Mouse (Mus musculus) thymus, postnatal 10 days (tissue): ENCODE data around the gene Tgfb2.

ENCODE experiments used
- DNase-seq, 2 experiments: peaks; one replicate each; pipeline ENCODE4 v3.0.0; 2021; ENCODE audit warnings: low spot score in 2 of 2

The Tgfb2 gene

DNA sequence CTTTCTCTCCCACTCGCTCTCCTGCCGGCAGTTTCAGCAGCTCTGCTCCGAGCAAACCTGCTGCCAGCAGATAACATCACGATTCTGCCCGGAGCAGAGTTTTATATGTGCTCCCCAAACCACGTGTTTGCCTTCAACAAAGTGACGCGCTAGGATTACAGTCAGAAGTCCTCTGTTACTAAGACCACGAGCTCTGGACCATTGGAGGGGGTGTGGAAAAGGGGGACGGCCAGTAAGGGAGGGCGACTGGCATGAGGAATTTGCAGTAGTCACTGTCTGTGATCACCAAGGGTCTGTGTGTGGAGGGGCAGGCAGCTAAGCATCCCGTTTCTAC lies at the start of gene Tgfb2:
Tgfb2 (minus strand) TSS at position 75 of the 334 bp plus-strand sequence.
- DNase-seq, result no peak

DNA sequence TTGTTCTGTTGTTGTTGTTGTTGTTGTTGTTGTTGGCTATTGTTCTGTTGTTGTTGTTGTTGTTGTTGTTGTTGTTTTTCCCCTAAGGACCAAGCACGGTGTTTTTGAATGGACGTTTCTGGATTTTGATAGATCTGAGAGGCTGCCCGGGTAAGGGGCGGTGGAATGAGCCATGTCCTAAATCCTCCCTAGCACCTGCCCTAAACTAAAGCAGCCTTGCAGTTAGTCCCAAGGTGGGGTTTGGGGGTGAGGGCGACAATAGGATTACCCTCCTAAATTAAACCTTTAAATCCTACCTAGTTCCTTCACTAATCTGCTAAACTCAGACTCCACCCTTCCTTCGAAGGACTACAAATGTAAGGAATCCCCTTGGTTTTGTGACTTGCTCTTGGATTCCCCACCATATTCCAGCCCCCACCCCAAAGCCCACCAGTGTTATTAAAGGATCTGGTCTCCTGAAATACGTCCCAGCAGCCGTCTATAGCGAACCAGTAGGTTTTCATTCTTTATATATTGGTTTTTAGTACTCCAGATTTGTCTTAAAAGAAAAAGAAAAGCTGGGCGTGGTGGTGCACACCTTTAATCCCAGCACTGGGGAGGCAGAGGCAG lies 44.0 kb upstream of the Tgfb2 start:
- DNase-seq, result no peak

DNA sequence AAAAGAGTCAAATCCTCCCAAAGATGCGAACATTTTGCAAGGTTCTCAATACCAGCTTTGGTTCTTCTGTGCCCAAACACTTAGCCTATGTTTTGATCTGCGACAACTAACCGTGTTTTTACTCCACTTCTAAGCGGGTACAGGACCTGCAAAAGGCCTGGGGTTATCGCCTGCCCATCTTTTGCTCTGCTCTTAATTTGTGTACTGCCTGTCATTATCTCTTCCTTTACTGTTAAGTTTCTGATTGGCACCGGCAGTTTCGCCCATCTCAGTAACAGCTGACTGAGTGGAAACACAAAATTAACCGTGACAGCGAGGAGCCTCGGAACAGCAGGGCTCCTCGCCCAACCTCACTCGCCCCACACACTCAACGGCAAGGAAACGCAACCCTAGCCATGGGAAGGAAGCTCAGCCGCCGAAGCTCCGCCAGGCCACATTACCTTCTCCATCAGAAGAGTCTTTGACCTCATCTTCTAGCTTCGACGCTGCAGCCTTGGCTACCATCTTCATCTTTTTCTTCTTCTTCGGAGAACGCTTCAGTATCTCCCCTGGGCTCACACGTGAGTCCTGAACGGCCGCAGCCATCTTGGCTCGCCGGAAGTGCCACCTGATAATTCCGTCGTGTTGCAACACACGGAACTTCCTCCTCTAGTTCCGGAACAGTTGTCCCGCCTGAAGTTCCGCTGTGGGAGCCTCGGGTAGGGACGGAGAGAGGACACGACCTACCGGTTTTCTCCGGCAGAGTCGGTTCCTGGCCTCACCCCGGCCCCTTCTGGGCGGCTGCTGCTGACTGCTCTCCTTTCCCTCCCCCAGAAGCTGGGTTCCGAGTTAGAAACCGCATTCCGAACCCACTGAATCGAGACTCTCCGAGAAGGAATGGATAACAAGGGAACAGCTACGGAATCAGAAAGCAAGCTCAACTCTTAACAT lies 43.2 kb upstream of the Tgfb2 start, which contains the start of gene Rrp15:
Rrp15 (minus strand) TSS at position 635 of the 930 bp plus-strand sequence.
- DNase-seq, result peak; percentile 67 to 82

DNA sequence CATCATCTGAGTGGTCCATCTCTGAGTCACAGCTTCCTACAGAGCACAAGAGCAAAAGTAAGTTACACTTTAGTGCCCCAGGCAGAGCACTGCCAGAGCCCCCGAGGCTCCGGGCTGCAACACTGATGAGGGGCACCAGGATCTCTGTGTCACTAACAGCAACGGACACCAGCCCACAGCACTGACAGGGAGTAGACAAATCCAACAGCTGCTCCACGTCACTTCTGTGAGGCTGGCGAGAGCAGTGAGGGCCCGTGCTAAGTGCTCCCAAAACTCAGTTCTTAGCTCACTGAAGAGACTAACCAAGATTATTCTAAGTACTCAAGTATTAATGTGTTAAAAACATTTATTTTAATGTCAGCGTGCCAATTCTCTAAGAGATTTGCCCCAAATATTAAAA lies 34.0 kb upstream of the Tgfb2 start:
- no peak for DNase-seq

DNA sequence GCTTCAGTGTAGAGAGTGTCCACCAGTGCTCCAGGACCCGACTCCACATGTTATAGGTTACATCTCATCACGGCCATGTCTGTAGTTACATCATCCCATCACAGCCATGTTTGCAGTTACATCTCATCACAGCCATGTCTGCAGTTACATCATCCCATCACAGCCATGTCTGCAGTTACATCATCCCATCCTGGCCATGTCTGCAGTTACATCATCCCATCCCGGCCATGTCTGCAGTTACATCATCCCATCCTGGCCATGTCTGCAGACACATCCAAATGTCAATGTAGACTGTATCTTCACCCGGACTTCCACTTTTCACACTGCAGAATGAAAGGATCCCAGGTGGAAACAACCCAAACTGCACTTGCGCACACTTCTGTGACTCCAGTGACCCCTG lies 29.7 kb upstream of the Tgfb2 start:
- no peak for DNase-seq

DNA sequence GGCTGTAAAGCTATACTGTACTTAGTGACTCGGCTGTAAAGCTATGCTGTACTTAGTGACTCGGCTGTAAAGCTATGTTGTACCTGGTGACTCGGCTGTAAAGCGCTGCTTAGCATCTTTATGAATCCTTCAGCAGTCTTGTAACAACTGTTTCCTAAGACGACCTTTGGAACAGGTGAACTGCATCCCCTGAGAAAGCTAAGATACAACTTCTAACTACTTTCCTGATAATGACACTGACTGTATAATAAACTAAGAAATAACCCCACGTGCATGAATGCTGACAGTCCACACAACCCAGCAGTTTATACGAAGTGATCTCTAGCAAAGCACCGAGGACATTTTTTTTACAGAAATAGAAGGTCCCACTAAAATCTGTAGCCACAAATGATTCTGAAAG lies 27.3 kb upstream of the Tgfb2 start:
- no peak for DNase-seq

DNA sequence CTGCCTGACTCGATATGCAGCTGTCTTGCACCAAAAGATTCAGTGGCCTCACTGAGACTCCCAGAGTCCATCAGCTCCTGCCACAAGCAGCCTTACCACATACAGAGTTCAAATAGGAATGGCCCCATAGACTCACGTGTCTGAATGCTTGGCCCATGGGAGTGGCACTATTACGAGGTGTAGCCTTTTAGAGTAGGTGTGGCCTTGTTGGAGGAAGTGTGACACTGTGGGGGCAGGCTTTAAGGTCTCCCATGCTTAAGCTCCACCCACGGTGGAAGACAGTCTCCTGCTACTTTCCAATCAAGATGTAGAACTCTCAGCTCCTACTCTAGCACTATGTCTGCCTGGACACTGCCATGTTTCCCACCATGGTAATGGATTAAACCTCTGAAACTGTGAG lies 23.0 kb upstream of the Tgfb2 start:
- no peak for DNase-seq

DNA sequence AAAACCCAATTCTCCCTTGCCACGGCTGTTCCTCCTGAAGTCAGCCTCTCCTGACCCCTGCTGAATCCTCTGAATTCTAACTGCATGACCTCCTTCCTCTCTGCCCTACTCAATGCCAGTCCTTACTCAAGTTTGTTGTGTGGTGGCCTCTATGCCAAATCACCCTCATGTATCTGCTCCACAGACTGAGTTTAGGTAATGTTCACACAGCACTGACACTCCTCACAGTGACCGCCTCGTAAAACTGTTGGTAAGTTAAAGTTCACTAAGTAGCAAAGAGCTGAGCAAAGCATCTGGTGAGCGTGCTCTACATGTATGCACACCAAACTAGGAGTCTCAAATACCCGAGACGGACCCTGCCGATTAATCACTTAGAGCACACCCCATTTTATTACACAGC lies 20.3 kb upstream of the Tgfb2 start:
- no peak for DNase-seq

DNA sequence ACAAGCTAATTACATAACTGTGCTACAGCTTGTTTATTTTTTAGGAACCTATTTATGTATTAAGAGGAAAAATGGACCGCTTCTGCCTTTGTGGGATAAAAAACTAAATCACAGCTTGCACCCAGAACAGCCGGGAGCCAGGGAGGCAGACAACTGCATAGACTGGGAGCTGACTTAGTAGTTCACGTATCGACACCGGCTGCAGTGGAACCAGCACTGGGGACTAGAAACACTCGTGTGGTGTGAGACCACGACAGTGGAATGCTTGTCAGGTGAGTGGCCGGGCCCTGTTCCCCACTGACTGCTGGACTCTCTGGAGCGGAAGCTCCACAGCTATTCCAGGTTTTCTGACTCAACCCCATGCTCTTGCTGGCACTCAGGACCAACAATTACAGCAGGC lies 16.5 kb upstream of the Tgfb2 start:
- no peak for DNase-seq

DNA sequence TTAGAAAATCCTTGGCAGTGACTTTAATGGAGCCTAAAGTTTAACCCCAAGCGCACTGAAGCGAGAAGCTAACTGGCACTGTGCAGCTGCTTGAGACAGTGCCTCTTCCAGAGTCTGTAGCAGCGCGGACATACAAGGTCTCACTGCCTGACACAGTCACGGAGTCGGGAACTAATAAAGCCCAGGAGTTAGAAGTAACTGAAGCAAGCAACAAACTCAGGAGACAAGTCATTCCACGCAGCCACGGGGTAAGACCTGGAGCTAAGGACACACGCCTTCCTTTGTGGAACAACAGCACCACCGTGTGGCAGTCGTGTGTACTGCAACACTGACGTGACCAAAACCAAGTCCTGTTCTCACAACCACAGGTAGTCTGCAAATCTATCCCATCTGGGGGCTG lies 16.1 kb upstream of the Tgfb2 start:
- DNase-seq, result peak; percentile 42 to 71

DNA sequence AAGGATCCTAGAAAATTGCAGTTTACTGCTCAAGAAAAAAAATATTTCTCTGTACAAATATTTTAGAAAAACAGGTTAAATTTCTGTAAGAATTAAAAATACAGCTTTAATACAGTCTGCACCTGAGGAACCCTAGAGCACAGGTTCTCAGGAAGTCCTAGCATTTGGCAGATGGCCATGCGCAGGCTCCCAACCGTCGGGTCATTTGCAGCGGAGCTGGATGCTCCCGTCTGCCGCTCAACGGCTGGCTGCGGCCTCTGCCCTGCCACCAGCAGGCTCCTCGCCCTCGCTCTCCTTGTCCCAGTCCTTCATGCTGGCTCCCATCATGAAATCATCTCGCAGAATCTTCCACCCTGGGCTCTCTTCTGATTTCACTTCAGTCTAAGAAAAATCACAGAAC lies 15.4 kb upstream of the Tgfb2 start:
- no peak for DNase-seq

DNA sequence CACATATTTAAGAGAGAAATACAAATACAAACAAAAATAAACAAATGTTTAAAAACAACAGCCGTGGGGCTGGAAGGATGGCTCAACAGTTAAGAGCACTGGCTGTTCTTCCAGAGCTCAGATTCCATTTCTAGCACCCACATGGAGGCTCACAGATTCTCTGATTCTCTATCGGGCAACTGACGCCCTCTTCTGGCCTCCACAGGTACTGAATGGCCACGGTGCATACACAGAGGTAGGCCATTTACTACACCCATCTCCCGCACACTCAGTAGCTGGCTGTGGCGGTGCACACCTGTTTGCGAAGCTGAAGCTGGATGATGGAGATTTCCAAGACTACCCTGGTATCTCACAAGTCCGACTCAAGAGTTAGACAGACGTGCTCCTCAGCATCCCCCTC lies 13.9 kb upstream of the Tgfb2 start:
- no peak for DNase-seq

DNA sequence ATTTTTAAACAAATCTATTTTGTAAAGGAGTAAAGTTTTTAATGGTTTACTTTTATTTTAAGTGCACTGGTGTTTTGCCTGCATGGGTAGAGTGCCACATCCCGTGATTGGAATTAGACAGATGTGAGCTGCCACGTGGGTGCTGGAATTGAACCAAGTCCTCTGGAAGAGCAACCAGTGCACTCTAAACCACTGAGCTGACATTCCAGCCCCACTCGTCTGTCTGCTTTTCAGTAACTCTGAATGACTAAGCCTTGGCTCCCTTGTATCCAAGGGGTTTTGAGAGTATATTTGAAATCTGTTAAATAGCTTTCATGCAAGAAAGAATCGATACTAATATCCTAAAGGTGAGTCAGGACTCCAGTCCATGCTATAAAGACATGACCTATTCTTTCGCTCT lies 13.1 kb upstream of the Tgfb2 start:
- no peak for DNase-seq

DNA sequence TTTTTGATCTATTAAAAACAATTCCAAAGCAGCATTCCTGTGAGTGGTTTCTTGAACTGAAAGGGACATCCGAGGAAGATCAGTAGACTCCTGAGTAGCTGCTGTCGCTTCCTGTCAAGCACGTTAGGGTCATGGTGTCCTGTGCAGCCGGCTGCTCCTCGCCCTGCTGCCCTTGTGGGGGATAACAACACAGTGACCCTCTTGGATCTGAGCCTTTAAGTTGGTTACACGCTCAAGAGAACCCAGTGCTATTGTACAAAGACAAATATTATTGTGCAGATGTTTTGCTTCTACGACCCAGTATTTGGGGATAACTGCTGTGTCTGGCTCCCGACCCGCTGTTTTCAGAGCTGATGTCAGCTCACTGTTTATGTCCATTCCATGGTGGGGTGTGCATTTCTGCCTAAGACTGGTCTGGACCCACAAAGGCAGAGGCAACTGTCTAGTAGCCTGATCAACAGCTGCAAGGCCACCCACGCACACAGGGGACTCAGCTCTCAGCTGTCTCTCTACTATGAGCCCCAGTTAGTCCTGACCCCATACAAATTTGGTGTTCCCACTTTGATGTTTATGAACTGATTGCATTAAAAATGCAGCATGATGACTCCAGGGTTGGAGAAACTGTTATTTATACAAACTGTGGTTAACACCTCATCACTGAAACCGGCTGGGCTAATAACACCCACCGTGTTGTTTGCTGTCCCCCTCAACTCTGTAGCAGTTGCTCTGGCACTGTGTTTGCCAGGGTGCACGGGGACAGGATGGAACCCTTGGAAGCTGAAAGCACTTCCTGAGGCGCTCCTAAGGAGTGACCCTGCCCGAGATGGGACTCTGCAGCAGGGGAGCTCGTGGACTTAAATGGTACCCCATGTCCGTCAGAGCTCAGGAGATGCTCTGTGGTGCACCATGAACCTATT lies 9.4 kb upstream of the Tgfb2 start:
- no peak for DNase-seq

DNA sequence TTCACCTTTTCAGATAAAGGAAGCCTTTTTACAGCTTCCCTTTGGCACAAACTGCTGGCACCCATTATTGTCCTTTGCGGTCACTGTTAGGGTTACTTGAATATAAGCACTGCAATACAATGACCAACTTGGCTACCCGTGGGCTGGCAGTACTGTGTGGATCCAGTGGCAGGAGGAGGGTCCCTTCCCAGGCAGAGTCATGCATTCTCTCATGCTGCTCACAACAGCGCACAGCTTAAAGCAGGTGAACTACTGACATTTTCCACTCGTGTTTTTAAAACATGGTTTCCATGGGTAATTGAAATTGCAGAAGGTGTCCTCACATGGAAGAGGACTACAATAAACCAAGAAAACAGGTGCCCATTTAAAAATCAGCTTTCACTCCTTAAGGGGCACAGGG lies 8.4 kb upstream of the Tgfb2 start:
- DNase-seq, result no peak

DNA sequence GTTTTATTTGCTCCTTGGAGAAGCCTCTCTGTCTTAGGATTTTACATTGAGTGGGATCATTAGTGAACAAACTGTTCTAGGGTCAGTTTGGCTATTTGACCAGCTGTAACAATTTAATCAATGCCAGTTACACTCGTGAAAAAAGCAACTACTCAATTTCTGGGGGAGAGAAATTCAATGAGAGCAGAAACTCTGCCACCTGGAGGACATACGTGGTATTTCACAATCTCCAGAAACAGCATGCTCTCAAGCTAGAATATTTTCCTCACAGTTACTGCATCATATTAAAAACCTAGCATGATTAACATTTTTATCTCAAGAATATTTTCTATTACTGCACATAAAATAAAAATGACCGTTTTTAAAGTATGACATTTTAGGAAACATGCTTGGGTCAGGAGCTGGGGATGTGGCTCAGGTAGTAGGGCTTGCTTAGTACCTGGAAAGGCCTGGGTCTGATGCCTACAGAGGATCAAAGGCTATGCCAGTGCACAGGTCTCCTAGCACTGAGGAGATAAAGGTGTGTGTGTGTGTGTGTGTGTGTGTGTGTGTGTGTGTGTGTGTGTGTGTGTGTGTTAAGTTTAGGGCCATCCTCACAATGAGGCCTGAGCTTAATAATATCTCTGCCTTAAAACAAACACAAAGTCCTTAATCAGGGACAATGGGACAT lies 7.1 kb upstream of the Tgfb2 start:
- DNase-seq, result no peak

DNA sequence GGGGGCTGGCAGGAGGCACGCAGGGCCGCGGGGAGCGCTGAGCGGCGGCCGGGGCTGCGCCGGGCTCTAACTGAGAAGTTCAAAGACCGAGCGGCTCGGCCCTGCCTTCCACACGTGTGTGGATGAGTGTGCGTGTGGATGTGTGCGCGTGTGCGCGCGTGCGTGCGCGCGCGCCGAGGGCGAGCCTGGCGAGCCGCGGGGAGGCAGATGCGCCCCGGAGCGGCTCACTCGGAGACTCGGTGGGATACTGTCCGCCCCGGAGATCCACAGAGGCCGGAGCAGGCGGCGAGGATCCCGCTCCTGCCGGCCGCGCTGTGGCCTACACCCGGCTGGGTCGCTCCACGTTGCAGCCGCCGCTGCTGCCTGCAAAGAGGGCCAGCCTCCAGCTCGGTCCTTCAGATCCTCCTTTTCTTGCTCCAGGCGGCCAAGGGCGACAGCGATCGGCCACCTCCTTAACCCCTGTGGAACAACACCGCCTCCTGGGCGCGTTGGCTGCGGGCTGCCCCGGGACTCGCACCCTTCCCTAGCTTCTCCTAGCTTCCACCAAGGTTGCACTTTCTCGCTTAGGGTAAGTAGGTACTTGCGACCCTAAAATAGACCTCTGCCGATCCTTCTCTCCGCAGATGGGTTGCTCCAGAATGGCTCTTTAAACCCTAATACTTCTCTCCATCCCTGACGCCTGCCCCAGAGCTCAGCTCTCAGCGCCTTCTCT lies 430 bp downstream of the Tgfb2 start:
- peak in 1 of 2 experiments; percentile 14 for DNase-seq

DNA sequence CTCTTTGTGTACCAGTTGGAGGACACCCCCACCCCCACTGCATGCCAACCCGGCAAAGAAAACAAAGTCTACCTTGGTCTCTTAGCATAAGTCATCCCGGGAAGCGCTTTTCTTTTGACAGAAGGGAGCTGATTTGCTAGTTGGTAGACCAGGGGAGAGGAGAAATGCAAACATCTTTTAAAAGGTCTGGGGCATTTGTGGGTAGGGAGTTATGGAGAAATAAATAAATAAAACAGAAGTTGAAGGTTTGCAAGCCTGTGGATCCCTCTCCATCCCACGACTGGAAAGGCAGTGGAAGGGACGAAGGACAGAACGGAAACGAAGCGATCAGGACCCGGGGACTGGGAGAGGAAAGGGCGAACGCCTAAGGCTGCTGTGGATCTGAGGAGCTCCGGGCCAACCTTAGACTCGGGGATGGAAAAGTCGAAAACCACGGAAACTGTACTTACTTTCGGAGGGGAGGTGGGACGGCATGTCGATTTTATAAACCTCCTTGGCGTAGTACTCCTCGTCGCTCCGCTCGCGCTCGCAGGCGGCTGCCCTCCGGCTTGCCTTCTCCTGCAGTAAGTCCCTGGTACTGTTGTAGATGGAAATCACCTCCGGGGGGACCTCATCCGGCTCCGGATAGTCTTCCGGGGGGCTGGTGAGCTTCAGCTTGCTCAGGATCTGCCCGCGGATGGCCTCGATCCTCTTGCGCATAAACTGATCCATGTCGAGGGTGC lies 1.6 kb downstream of the Tgfb2 start:
- no peak for DNase-seq

DNA sequence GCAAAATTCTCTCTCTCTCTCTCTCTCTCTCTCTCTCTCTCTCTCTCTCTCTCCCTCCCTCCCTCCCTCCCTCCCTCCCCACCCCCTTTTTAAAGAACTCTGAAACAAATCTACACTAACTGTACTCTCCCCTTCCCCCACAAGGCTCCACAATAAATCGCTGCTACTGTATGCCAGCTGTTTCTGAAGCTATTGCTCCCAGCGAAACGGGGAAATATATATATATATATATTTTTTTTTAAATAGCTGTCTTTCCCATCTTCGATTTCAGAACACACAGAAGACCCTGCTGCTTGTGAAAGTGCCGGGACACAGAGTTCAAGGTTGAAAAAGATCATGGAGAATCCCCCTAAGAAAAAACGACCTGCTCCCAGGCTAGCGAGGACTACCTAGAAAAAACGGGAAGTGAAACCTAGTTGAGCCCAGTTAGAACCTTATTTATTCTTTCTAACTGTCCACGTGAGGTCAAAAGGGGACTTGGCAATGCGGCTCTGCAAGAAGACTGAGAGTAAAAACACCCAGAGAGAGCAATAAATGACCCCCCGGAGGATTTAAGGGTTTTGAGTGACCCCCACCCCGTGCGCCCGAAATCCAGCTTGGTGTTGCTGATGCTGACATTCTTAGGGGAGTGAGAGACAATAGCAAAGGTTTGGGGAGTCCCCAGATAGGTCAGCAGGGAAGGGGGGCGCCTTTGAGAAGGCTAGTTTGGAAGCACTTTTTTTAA lies 2.4 kb downstream of the Tgfb2 start:
- DNase-seq, result no peak
